Mouse (Mus musculus): ENCODE measurements around the gene Saxo1.

- no peak for TF ChIP-seq GATA1 (IDR thresholded peaks at IDR 0.05; ENCODE audit: low read depth, low read length)
- TF ChIP-seq CTCF (IDR thresholded peaks at IDR 0.05 in 2 of 3, conservative IDR thresholded peaks at IDR 0.05 in 1 of 3; ENCODE audit: control insufficient read depth in 1 of 3, insufficient read depth in 1 of 3, low read depth in 2 of 3, low read length in 3 of 3, poor library complexity in 1 of 3, severe bottlenecking in 1 of 3), result no peak
Measured at GRCm38 (mm10) chr4:86483013-86483615, 75.0 kb downstream of the Saxo1 start.

Measured in MEL (cell line).